Mouse (Mus musculus) embryonic fibroblast, embryonic 13.5 days (primary cell): ENCODE results near the gene Gm17359. TPM values are rescaled to one million over a fixed set of nuclear protein-coding genes. Genes with fewer than 3 reads are reported as not detected.

Experiments used
- H3K27ac ChIP-seq: 2 replicates; pipeline ENCODE4 v1.5.1; 2012; ENCODE audit warnings: low read length, control low read depth, inconsistent platforms; ENCODE audit not compliant: insufficient read depth
- H3K4me1 ChIP-seq: 2 replicates; pipeline ENCODE4 v1.6.1; 2011; ENCODE audit warnings: low read length; ENCODE audit not compliant: control insufficient read depth, insufficient read depth
- H3K4me3 ChIP-seq: 2 replicates; pipeline ENCODE4 v1.5.1; 2011; ENCODE audit warnings: mild to moderate bottlenecking, control low read depth, low read length; ENCODE audit not compliant: insufficient read depth
- CTCF ChIP-seq: IDR thresholded peaks from 2 replicates; pipeline ENCODE4 v1.5.1; 2011; ENCODE audit warnings: mild to moderate bottlenecking, control low read depth, low read length, moderate library complexity, borderline replicate concordance; ENCODE audit not compliant: insufficient read depth
- POLR2A ChIP-seq: IDR thresholded peaks from 2 replicates; pipeline ENCODE4 v1.6.1; 2011; ENCODE audit warnings: low read depth, mild to moderate bottlenecking, control low read depth, low read length, moderate library complexity
- polyA plus RNA-seq: library from polyadenylated mRNA; stranded (reverse); fragments of >200 nt; gene quantifications from 2 replicates; pipeline ENCODE4 v1.2.4, GENCODE M21; 2011; ENCODE audit warnings: low read depth; ENCODE audit not compliant: missing spikeins, insufficient read length

Gm17359 gene
- polyA plus RNA-seq, 1 experiment, result not detected

- no peak overlapping the region for H3K27ac ChIP-seq
- H3K4me1 ChIP-seq, result no peaks in the 10 kb centered on the region
- H3K4me3 ChIP-seq, result no peak overlapping the region
- no peak for TF ChIP-seq POLR2A
- no peak for TF ChIP-seq CTCF
These were observed 116.3 kb downstream of the Gm17359 start for GRCm38 (mm10) chr3:79452696-79453263.

GRCm38 (mm10) chr3:79455761-79456160, 119.3 kb downstream of the Gm17359 start:
- H3K4me3 ChIP-seq, result no peak overlapping the region
- no peaks in the 10 kb centered on the region for H3K4me1 ChIP-seq
- no peak overlapping the region for H3K27ac ChIP-seq
- TF ChIP-seq CTCF (no peak), POLR2A (no peak)

- H3K4me1 ChIP-seq, result no peaks in the 10 kb centered on the region
- TF ChIP-seq CTCF (no peak), POLR2A (no peak)
- no peak overlapping the region for H3K4me3 ChIP-seq
- no peak overlapping the region for H3K27ac ChIP-seq
These were observed 122.3 kb downstream of the Gm17359 start for GRCm38 (mm10) chr3:79458651-79459275.

GRCm38 (mm10) chr3:79469440-79469839, 133.0 kb downstream of the Gm17359 start:
- H3K4me3 ChIP-seq, result no peak overlapping the region
- H3K4me1 ChIP-seq, result no peaks in the 10 kb centered on the region
- TF ChIP-seq POLR2A, result no peak
- TF ChIP-seq CTCF, result no peak
- H3K27ac ChIP-seq, result no peak overlapping the region

GRCm38 (mm10) chr3:79472362-79472761, 135.9 kb downstream of the Gm17359 start:
- Histone ChIP-seq H3K4me3 (no peak overlapping the region), H3K4me1 (no peaks in the 10 kb centered on the region), H3K27ac (no peak overlapping the region)
- no peak for TF ChIP-seq POLR2A

- no peak overlapping the region for H3K27ac ChIP-seq
- TF ChIP-seq POLR2A, result no peak
- no peak for TF ChIP-seq CTCF
These were observed 138.4 kb downstream of the Gm17359 start for GRCm38 (mm10) chr3:79474911-79475310.

GRCm38 (mm10) chr3:79475980-79476379, 139.5 kb downstream of the Gm17359 start:
- TF ChIP-seq CTCF (no peak), POLR2A (no peak)
- H3K4me3 ChIP-seq, result no peak overlapping the region
- H3K4me1 ChIP-seq, result no peaks in the 10 kb centered on the region
- H3K27ac ChIP-seq, result no peak overlapping the region

More at GRCm38 (mm10) chr3:79474911-79475310, 138.4 kb downstream of the Gm17359 start:
- Histone ChIP-seq H3K4me1 (no peaks in the 10 kb centered on the region), H3K4me3 (no peak overlapping the region)

- TF ChIP-seq CTCF (no peak), POLR2A (no peak)
- Histone ChIP-seq H3K27ac (no peak overlapping the region), H3K4me3 (no peak overlapping the region), H3K4me1 (no peaks in the 10 kb centered on the region)
These were observed 141.9 kb downstream of the Gm17359 start for GRCm38 (mm10) chr3:79478400-79478799.

- H3K4me3 ChIP-seq, result no peak overlapping the region
- TF ChIP-seq CTCF, result no peak
- TF ChIP-seq POLR2A, result no peak
- no peaks in the 10 kb centered on the region for H3K4me1 ChIP-seq
These were observed 142.4 kb downstream of the Gm17359 start for GRCm38 (mm10) chr3:79478880-79479279.

GRCm38 (mm10) chr3:79484286-79485063, 148.0 kb downstream of the Gm17359 start:
- Histone ChIP-seq H3K4me3 (no peak overlapping the region), H3K4me1 (no peaks in the 10 kb centered on the region), H3K27ac (no peak overlapping the region)
- TF ChIP-seq CTCF, result no peak
- no peak for TF ChIP-seq POLR2A

More at GRCm38 (mm10) chr3:79478880-79479279, 142.4 kb downstream of the Gm17359 start:
- no peak overlapping the region for H3K27ac ChIP-seq
